Mouse (Mus musculus): ENCODE measurements around the gene Asic2. TPM values are rescaled to one million over a fixed set of nuclear protein-coding genes. Genes with fewer than 3 reads are reported as not detected.

Gene Asic2
- polyA plus RNA-seq, 1 experiment from 2014 or later, result 0.47 TPM

DNA sequence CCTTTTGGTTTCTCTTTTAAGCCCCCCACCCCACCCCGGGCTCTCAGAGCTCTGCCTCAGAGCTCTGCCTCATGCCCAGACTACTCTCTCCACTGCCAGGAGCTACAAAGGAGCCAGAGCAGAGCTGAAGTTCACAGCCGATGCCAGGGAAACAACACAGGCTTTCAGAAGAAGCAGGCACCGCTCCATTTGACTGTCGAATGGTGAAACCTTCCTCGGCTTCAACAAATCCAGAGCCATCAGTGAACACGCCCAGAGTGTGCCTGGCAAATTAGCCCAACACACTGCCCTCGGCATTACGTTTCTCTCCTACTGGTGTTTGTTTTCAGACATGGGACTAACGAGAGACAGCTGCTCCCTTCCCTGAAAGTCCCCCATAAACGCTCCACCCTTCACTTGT is 819.8 kb downstream of the Asic2 start:
- Histone ChIP-seq H3K27me3 (ENCODE audit: control insufficient read depth, insufficient read depth, low read length) (peaks cover 10% of the 10 kb centered on the region; the same call in 1 of the 2 replicates), H3K4me3 (ENCODE audit: low read depth, low read length) (no peak overlapping the region), H3K4me2 (replicated peaks; ENCODE audit: low read depth) (no peak overlapping the region), H3K9ac (ENCODE audit: low read length) (no peak overlapping the region), H3K4me1 (replicated peaks; ENCODE audit: control insufficient read depth, insufficient read depth) (0 out of 2 replicates have a peak, but pooled peaks cover 2% of the 10 kb centered on the region), H3K27ac (replicated peaks) (no peak overlapping the region), H3K36me3 (ENCODE audit: control insufficient read depth, insufficient read depth, low read length) (no peaks in the 10 kb centered on the region), H3K9me3 (ENCODE audit: control insufficient read depth, low read length) (no peaks in the 10 kb centered on the region)
- 56% methylated on average over 10 of the region's 10 CpGs for WGBS
- TF ChIP-seq CTCF (IDR thresholded peaks at IDR 0.05; ENCODE audit: low read depth) (no peak), EP300 (optimal IDR thresholded peaks at IDR 0.05) (no peak)
- DNase-seq (ENCODE audit: low spot score) (no peak), ATAC-seq (ENCODE audit: low FRiP score, low TSS enrichment) (no peak)

DNA sequence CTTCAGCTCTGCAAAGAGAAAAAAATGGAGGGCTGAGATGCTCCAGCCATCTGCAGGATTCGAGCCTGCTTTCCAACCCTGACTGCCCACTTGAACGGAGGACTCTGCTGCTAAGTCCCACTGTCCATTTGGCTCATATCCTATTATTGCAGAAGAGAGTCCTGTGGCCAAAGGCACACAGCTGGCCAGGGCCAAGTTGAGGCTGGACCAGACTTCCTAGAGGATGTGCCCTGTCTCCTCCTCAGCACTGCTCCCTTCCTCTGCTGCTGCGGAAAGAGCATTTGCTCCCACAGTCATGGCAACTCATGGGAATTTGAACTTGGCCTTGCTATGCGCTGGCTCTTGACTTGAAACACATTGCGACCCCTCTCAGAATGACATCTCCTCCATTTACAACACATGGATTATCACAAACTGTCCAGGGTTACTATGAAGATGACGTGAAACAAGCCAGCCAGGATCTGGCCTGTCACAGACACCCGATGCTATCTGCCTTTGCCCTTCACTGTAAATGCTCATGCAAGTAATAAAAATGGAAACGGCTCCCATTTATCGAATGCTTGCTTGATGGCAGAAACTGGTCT is 821.6 kb downstream of the Asic2 start:
- Histone ChIP-seq H3K4me3 (ENCODE audit: low read depth, low read length) (no peak overlapping the region), H3K27ac (replicated peaks) (no peak overlapping the region), H3K4me2 (replicated peaks; ENCODE audit: low read depth) (no peak overlapping the region), H3K27me3 (ENCODE audit: control insufficient read depth, insufficient read depth, low read length) (peaks cover under 1% of the 10 kb centered on the region; the same call in 1 of the 2 replicates), H3K9ac (ENCODE audit: low read length) (no peak overlapping the region), H3K9me3 (ENCODE audit: control insufficient read depth, low read length) (no peaks in the 10 kb centered on the region), H3K4me1 (replicated peaks; ENCODE audit: control insufficient read depth, insufficient read depth) (no peaks in the 10 kb centered on the region), H3K36me3 (ENCODE audit: control insufficient read depth, insufficient read depth, low read length) (no peaks in the 10 kb centered on the region)
- ATAC-seq (ENCODE audit: low FRiP score, low TSS enrichment), result no peak
- WGBS, result 71% methylated on average over 9 of the region's 9 CpGs
- TF ChIP-seq CTCF (IDR thresholded peaks at IDR 0.05; ENCODE audit: low read depth), result no peak
- no peak for TF ChIP-seq EP300 (optimal IDR thresholded peaks at IDR 0.05)
- no peak for DNase-seq (ENCODE audit: low spot score)

DNA sequence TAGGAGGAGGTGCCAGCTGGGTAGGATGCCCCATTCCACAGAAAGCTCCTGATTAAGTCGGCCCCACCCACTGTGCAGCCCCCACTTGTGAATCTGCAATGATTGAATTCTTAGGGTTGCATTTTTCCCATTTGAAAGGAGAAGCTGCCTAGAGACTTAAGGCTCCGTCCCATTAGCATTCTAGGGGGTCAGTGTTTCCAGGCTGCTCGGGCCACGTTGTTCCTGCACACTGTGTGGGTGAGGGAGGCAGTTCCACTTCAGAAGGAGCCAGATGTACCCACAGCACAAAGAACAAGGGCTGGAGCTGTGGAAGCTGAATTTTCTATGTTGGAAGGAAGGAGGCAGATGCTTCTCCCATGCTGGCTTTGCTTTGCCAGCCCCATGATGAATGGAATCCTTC is 833.1 kb downstream of the Asic2 start:
- Histone ChIP-seq H3K36me3 (ENCODE audit: control insufficient read depth, insufficient read depth, low read length) (no peaks in the 10 kb centered on the region), H3K4me3 (ENCODE audit: low read depth, low read length) (no peak overlapping the region), H3K4me2 (replicated peaks; ENCODE audit: low read depth) (no peak overlapping the region), H3K9me3 (ENCODE audit: control insufficient read depth, low read length) (no peaks in the 10 kb centered on the region), H3K27ac (replicated peaks) (no peak overlapping the region), H3K9ac (ENCODE audit: low read length) (no peak overlapping the region), H3K27me3 (ENCODE audit: control insufficient read depth, insufficient read depth, low read length) (no peaks in the 10 kb centered on the region), H3K4me1 (replicated peaks; ENCODE audit: control insufficient read depth, insufficient read depth) (no peaks in the 10 kb centered on the region)
- ATAC-seq (ENCODE audit: low FRiP score, low TSS enrichment) (no peak), DNase-seq (ENCODE audit: low spot score) (no peak)
- 69% methylated on average over 4 of the region's 4 CpGs for WGBS
- TF ChIP-seq CTCF (IDR thresholded peaks at IDR 0.05; ENCODE audit: low read depth) (no peak), EP300 (optimal IDR thresholded peaks at IDR 0.05) (no peak)

GRCm38 (mm10) chr11:81133950-81134349 is 834.3 kb downstream of the Asic2 start:
- no peak overlapping the region for H3K9ac ChIP-seq (ENCODE audit: low read length)
- TF ChIP-seq EP300 (optimal IDR thresholded peaks at IDR 0.05) (no peak), CTCF (IDR thresholded peaks at IDR 0.05; ENCODE audit: low read depth) (no peak)
- H3K36me3 ChIP-seq (ENCODE audit: control insufficient read depth, insufficient read depth, low read length), result no peaks in the 10 kb centered on the region
- H3K27ac ChIP-seq (replicated peaks), result no peak overlapping the region
- no peak for DNase-seq (ENCODE audit: low spot score)
- no peak overlapping the region for H3K4me3 ChIP-seq (ENCODE audit: low read depth, low read length)
- H3K4me1 ChIP-seq (replicated peaks; ENCODE audit: control insufficient read depth, insufficient read depth), result no peaks in the 10 kb centered on the region
- no peak for ATAC-seq (ENCODE audit: low FRiP score, low TSS enrichment)
- no peaks in the 10 kb centered on the region for H3K27me3 ChIP-seq (ENCODE audit: control insufficient read depth, insufficient read depth, low read length)
- no peaks in the 10 kb centered on the region for H3K9me3 ChIP-seq (ENCODE audit: control insufficient read depth, low read length)
- no peak overlapping the region for H3K4me2 ChIP-seq (replicated peaks; ENCODE audit: low read depth)
- WGBS, result 15% methylated on average over 5 of the region's 5 CpGs

DNA sequence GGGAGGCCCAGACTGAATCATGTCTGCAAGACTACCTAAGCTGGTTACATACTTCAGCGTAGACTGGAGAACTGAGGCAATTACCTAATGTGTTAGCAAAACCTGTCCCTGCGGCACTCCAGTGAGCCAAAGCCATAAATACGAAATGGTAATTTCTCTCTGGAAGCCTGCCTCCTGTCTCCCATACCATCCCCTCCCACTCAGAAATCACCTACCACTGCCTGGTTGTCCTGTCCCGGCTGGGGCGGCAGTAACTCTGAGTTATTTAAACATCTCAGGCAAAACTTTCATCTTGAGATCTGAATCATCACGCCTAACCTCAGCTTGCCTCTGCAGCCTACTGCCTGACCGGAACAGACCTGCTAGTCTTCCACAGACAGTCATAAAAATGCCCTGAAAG is 835.6 kb downstream of the Asic2 start:
- 86% methylated on average over 7 of the region's 7 CpGs for WGBS
- Histone ChIP-seq H3K9ac (ENCODE audit: low read length) (no peak overlapping the region), H3K36me3 (ENCODE audit: control insufficient read depth, insufficient read depth, low read length) (no peaks in the 10 kb centered on the region), H3K4me3 (ENCODE audit: low read depth, low read length) (no peak overlapping the region), H3K27ac (replicated peaks) (no peak overlapping the region), H3K27me3 (ENCODE audit: control insufficient read depth, insufficient read depth, low read length) (no peaks in the 10 kb centered on the region), H3K4me2 (replicated peaks; ENCODE audit: low read depth) (no peak overlapping the region), H3K4me1 (replicated peaks; ENCODE audit: control insufficient read depth, insufficient read depth) (no peaks in the 10 kb centered on the region), H3K9me3 (ENCODE audit: control insufficient read depth, low read length) (no peaks in the 10 kb centered on the region)
- no peak for DNase-seq (ENCODE audit: low spot score)
- TF ChIP-seq CTCF (IDR thresholded peaks at IDR 0.05; ENCODE audit: low read depth), result no peak
- TF ChIP-seq EP300 (optimal IDR thresholded peaks at IDR 0.05), result no peak
- ATAC-seq (ENCODE audit: low FRiP score, low TSS enrichment), result no peak

- Histone ChIP-seq H3K27me3 (ENCODE audit: control insufficient read depth, insufficient read depth, low read length) (no peaks in the 10 kb centered on the region), H3K4me2 (replicated peaks; ENCODE audit: low read depth) (no peak overlapping the region), H3K4me3 (ENCODE audit: low read depth, low read length) (no peak overlapping the region), H3K36me3 (ENCODE audit: control insufficient read depth, insufficient read depth, low read length) (no peaks in the 10 kb centered on the region), H3K9ac (ENCODE audit: low read length) (no peak overlapping the region), H3K9me3 (ENCODE audit: control insufficient read depth, low read length) (no peaks in the 10 kb centered on the region), H3K27ac (replicated peaks) (no peak overlapping the region), H3K4me1 (replicated peaks; ENCODE audit: control insufficient read depth, insufficient read depth) (no peaks in the 10 kb centered on the region)
- DNase-seq (ENCODE audit: low spot score) (no peak), ATAC-seq (ENCODE audit: low FRiP score, low TSS enrichment) (no peak)
- WGBS, result 89% methylated on average over 6 of the region's 6 CpGs
- no peak for TF ChIP-seq EP300 (optimal IDR thresholded peaks at IDR 0.05)
- no peak for TF ChIP-seq CTCF (IDR thresholded peaks at IDR 0.05; ENCODE audit: low read depth)
Measured at GRCm38 (mm10) chr11:81124363-81124762, 843.9 kb downstream of the Asic2 start.

Measured in stomach, postnatal 0 days (tissue).